22 mouse cellular contexts compared by ENCODE assay signal in the genomic region with DNA sequence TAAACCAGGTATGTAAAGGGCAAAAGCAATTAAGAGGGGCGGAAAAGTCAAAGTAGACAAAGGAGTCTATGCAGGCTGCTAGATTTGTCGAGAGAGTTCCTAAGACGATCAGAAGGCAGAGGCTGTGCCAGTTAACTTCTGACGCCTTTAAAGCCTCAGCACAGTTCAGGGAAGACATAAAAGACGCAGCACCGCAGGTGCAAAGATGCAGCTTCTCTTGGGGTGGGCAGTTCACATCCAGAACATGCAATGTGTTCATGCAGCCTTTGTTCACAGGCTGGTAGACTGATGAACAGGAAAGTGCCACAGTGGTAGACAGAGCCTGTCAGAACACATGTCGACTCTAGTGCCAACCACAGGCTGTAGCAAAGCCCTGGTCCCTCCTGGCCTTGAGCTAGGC.
"Had no signal": no experiment of that assay in that cellular context is flagged by ENCODE, and none has a peak within 500 bp of the region (broad histone marks: within the 10 kb centered on the region; RNA-seq: fewer than 3 reads in every experiment).

No protein-coding gene starts in this region.

- H3K9me3 ChIP-seq: intestine, embryonic 15.5 days; kidney, embryonic 15.5 days; lung, embryonic 15.5 days; megakaryocyte, embryonic 14.5 days; midbrain, embryonic 12.5 days; midbrain, embryonic 15.5 days; neural tube, embryonic 12.5 days; neural tube, embryonic 15.5 days; stomach, embryonic 15.5 days had no signal

- H3K4me2 ChIP-seq: intestine, embryonic 15.5 days; kidney, embryonic 15.5 days; lung, embryonic 15.5 days; midbrain, embryonic 12.5 days; midbrain, embryonic 15.5 days; neural tube, embryonic 12.5 days; neural tube, embryonic 15.5 days; stomach, embryonic 15.5 days had no signal

- DNase-seq: kidney, adult 11 months; kidney, adult 8-10 months; kidney, postnatal 10 days; kidney, postnatal 36 days; layer of hippocampus, postnatal 36 days; lung, adult 18-20 months; lung, postnatal 10 days; lung, postnatal 36 days; right cerebral cortex, adult 18-20 months; right cerebral cortex, postnatal 14 days; right cerebral cortex, postnatal 4 days had no signal

- H3K36me3 ChIP-seq: intestine, embryonic 15.5 days; kidney, embryonic 15.5 days; lung, embryonic 15.5 days; midbrain, embryonic 12.5 days; midbrain, embryonic 15.5 days; neural tube, embryonic 12.5 days; neural tube, embryonic 15.5 days; stomach, embryonic 15.5 days had no signal

- ATAC-seq: intestine, embryonic 15.5 days; midbrain, embryonic 15.5 days had no signal

- H3K27me3 ChIP-seq: intestine, embryonic 15.5 days; kidney, embryonic 15.5 days; lung, embryonic 15.5 days; megakaryocyte, embryonic 14.5 days; midbrain, embryonic 12.5 days; midbrain, embryonic 15.5 days; neural tube, embryonic 12.5 days; neural tube, embryonic 15.5 days; stomach, embryonic 15.5 days had no signal

- H3K27ac ChIP-seq: intestine, embryonic 15.5 days; kidney, embryonic 15.5 days; left cerebral cortex, adult 2 months; liver, embryonic 14.5 days; lung, embryonic 15.5 days; midbrain, embryonic 12.5 days; midbrain, embryonic 15.5 days; neural tube, embryonic 12.5 days; neural tube, embryonic 15.5 days; stomach, embryonic 15.5 days had no signal

- H3K4me3 ChIP-seq: intestine, embryonic 15.5 days; kidney, embryonic 15.5 days; left cerebral cortex, adult 2 months; lung, embryonic 15.5 days; megakaryocyte, embryonic 14.5 days; midbrain, embryonic 12.5 days; midbrain, embryonic 15.5 days; neural tube, embryonic 12.5 days; neural tube, embryonic 15.5 days; stomach, embryonic 15.5 days had no signal

- H3K4me1 ChIP-seq: intestine, embryonic 15.5 days; midbrain, embryonic 12.5 days; neural tube, embryonic 12.5 days; stomach, embryonic 15.5 days had no signal

- H3K9ac ChIP-seq: intestine, embryonic 15.5 days; kidney, embryonic 15.5 days; liver, embryonic 14.5 days; lung, embryonic 15.5 days; midbrain, embryonic 12.5 days; midbrain, embryonic 15.5 days; neural tube, embryonic 12.5 days; neural tube, embryonic 15.5 days; stomach, embryonic 15.5 days had no signal
